Mouse (Mus musculus) heart, embryonic 16.5 days (tissue): Measurements from ENCODE around the gene Rassf9. TPM values are rescaled to one million over a fixed set of nuclear protein-coding genes. Genes with fewer than 3 reads are reported as not detected.

Source experiments
- ATAC-seq: fragments of 200-750 bp; cut with Nextera tagmentation; replicated peaks from 2 replicates; pipeline ENCODE4 v1.8.0; 2017; ENCODE audit warnings: moderate number of reproducible peaks; ENCODE audit not compliant: insufficient read depth, low FRiP score; ENCODE audit errors: extremely low read depth
- H3K27ac ChIP-seq: fragments of 300-500 bp; sonication (generic); 2 replicates; pipeline ENCODE4 v1.5.1; 2014; ENCODE audit warnings: mild to moderate bottlenecking, low read length, control low read depth, moderate library complexity
- H3K27me3 ChIP-seq: fragments of 300-500 bp; sonication (generic); 2 replicates; pipeline ENCODE4 v1.6.1; 2014; ENCODE audit warnings: low read length, mixed read lengths; ENCODE audit not compliant: control insufficient read depth, insufficient read depth
- H3K36me3 ChIP-seq: fragments of 300-500 bp; sonication (generic); 2 replicates; pipeline ENCODE4 v1.6.1; 2014; ENCODE audit not compliant: control insufficient read depth, insufficient read depth
- H3K4me1 ChIP-seq: fragments of 300-500 bp; sonication (generic); 2 replicates; pipeline ENCODE4 v1.6.1; 2014; ENCODE audit warnings: low read length, mixed read lengths; ENCODE audit not compliant: control insufficient read depth, insufficient read depth
- H3K4me2 ChIP-seq: fragments of 300-500 bp; sonication (generic); 2 replicates; pipeline ENCODE4 v1.6.1; 2014; ENCODE audit warnings: low read depth, mild to moderate bottlenecking, control low read depth, low read length
- H3K4me3 ChIP-seq: fragments of 300-500 bp; sonication (generic); 2 replicates; pipeline ENCODE4 v1.5.1; 2014; ENCODE audit warnings: mild to moderate bottlenecking, control low read depth, low read length
- H3K9ac ChIP-seq: fragments of 300-500 bp; sonication (generic); 2 replicates; pipeline ENCODE4 v1.6.1; 2014; ENCODE audit warnings: low read length, control low read depth
- H3K9me3 ChIP-seq: fragments of 300-500 bp; sonication (generic); replicated peaks from 2 replicates; pipeline ENCODE4 v1.6.1; 2016; ENCODE audit warnings: low read length; ENCODE audit not compliant: control insufficient read depth
- WGBS: fragments of 180-500 bp; shearing (Covaris S2); extraction: QIAGEN DNeasy Blood & Tissue Kit; methylation state at CpG from one replicate; pipeline ENCODE4 v1.1.7; 2014; 5-methylcytosine and 5-hydroxymethylcytosine counted together
- polyA plus RNA-seq: library from polyadenylated mRNA; unstranded; fragments of >200 nt; fragmentation: Nextera tagmentation; extraction: Ambion mirVana; gene quantifications from 2 replicates; pipeline ENCODE4 v1.2.1, GENCODE M21; 2015

Rassf9 gene
- polyA plus RNA-seq, result 2.2 and 2.3 TPM in 2 replicates

- H3K4me3 ChIP-seq, result peak within 1 kb of the TSS; percentile 35
- H3K27me3 ChIP-seq, result no peaks in the 10 kb centered on the region
- no peaks in the 10 kb centered on the region for H3K9me3 ChIP-seq
- H3K36me3 ChIP-seq, result no peaks in the 10 kb centered on the region
- peak within 1 kb of the TSS; percentile 70 for H3K27ac ChIP-seq
- no peaks in the 10 kb centered on the region for H3K4me1 ChIP-seq
- H3K4me2 ChIP-seq, result peak within 1 kb of the TSS; percentile 31
- WGBS, result 20% methylated on average over 4 of the region's 5 CpGs
- H3K9ac ChIP-seq, result no peak within 1 kb of the TSS
- ATAC-seq, result peak; percentile 70
Observed at GRCm38 (mm10) chr10:102511807-102512461, at the start of gene Rassf9. Gene Rassf9, plus strand, starts transcription at chr10:102512222.

GRCm38 (mm10) chr10:102469412-102469811 lies 42.6 kb upstream of the Rassf9 start:
- H3K4me2 ChIP-seq, result no peak overlapping the region
- no peaks in the 10 kb centered on the region for H3K4me1 ChIP-seq
- H3K27ac ChIP-seq, result no peak overlapping the region
- ATAC-seq, result no peak
- no peak overlapping the region for H3K9ac ChIP-seq
- H3K27me3 ChIP-seq, result no peaks in the 10 kb centered on the region
- WGBS, result 71% methylated on average over 2 of the region's 2 CpGs
- H3K4me3 ChIP-seq, result no peak overlapping the region
- H3K9me3 ChIP-seq, result no peaks in the 10 kb centered on the region
- H3K36me3 ChIP-seq, result no peaks in the 10 kb centered on the region

- no peaks in the 10 kb centered on the region for H3K27me3 ChIP-seq
- 10% methylated on average over 3 of the region's 3 CpGs for WGBS
- no peaks in the 10 kb centered on the region for H3K36me3 ChIP-seq
Observed at GRCm38 (mm10) chr10:102490386-102490785, 21.6 kb upstream of the Rassf9 start, which contains the start of gene Nts. Gene Nts, minus strand, starts transcription at chr10:102490486.

GRCm38 (mm10) chr10:102491792-102492191 lies 20.2 kb upstream of the Rassf9 start:
- ATAC-seq, result no peak
- H3K4me2 ChIP-seq, result no peak overlapping the region
- H3K27me3 ChIP-seq, result no peaks in the 10 kb centered on the region
- no peaks in the 10 kb centered on the region for H3K36me3 ChIP-seq
- H3K4me1 ChIP-seq, result no peaks in the 10 kb centered on the region
- no peaks in the 10 kb centered on the region for H3K9me3 ChIP-seq
- H3K27ac ChIP-seq, result no peak overlapping the region
- 11% methylated on average over 3 of the region's 3 CpGs for WGBS
- H3K9ac ChIP-seq, result no peak overlapping the region
- H3K4me3 ChIP-seq, result no peak overlapping the region

More at GRCm38 (mm10) chr10:102490386-102490785, 21.6 kb upstream of the Rassf9 start, which contains the start of gene Nts:
- Histone ChIP-seq H3K4me2 (no peak within 1 kb of the TSS), H3K9ac (no peak within 1 kb of the TSS), H3K4me1 (no peaks in the 10 kb centered on the region), H3K4me3 (no peak within 1 kb of the TSS), H3K27ac (no peak within 1 kb of the TSS), H3K9me3 (no peaks in the 10 kb centered on the region)
- no peak for ATAC-seq

GRCm38 (mm10) chr10:102498754-102499153 lies 13.3 kb upstream of the Rassf9 start:
- 24% methylated on average over 4 of the region's 4 CpGs for WGBS
- no peak overlapping the region for H3K4me2 ChIP-seq
- no peaks in the 10 kb centered on the region for H3K36me3 ChIP-seq
- no peaks in the 10 kb centered on the region for H3K4me1 ChIP-seq
- H3K4me3 ChIP-seq, result no peak overlapping the region
- H3K27ac ChIP-seq, result no peak overlapping the region
- no peak for ATAC-seq
- no peak overlapping the region for H3K9ac ChIP-seq
- no peaks in the 10 kb centered on the region for H3K27me3 ChIP-seq
- no peaks in the 10 kb centered on the region for H3K9me3 ChIP-seq

GRCm38 (mm10) chr10:102507386-102507785 lies 4.6 kb upstream of the Rassf9 start:
- Histone ChIP-seq H3K9me3 (no peaks in the 10 kb centered on the region), H3K27ac (no peak overlapping the region), H3K9ac (no peak overlapping the region), H3K4me1 (no peaks in the 10 kb centered on the region), H3K4me2 (no peak overlapping the region), H3K4me3 (no peak overlapping the region), H3K36me3 (no peaks in the 10 kb centered on the region), H3K27me3 (no peaks in the 10 kb centered on the region)
- ATAC-seq, result no peak
- WGBS, result 52% methylated on average over 4 of the region's 4 CpGs

- no peaks in the 10 kb centered on the region for H3K9me3 ChIP-seq
- no peaks in the 10 kb centered on the region for H3K27me3 ChIP-seq
- no peaks in the 10 kb centered on the region for H3K36me3 ChIP-seq
- no peak overlapping the region for H3K27ac ChIP-seq
- WGBS, result 41% methylated on average over 3 of the region's 3 CpGs
- no peak overlapping the region; the same call in 1 of the 2 replicates for H3K4me2 ChIP-seq
- H3K9ac ChIP-seq, result no peak overlapping the region
- no peaks in the 10 kb centered on the region for H3K4me1 ChIP-seq
- no peak for ATAC-seq
- H3K4me3 ChIP-seq, result no peak overlapping the region
Observed at GRCm38 (mm10) chr10:102511461-102511806, 588 bp upstream of the Rassf9 start.

GRCm38 (mm10) chr10:102514159-102514558 lies 2.1 kb downstream of the Rassf9 start:
- no peaks in the 10 kb centered on the region for H3K36me3 ChIP-seq
- no peak overlapping the region for H3K4me2 ChIP-seq
- H3K27me3 ChIP-seq, result no peaks in the 10 kb centered on the region
- no peaks in the 10 kb centered on the region for H3K4me1 ChIP-seq
- no peak for ATAC-seq
- H3K9ac ChIP-seq, result no peak overlapping the region
- no peak overlapping the region for H3K27ac ChIP-seq
- 6% methylated on average over 1 of the region's 1 CpGs for WGBS
- no peaks in the 10 kb centered on the region for H3K9me3 ChIP-seq
- no peak overlapping the region for H3K4me3 ChIP-seq

GRCm38 (mm10) chr10:102527901-102528300 lies 15.9 kb downstream of the Rassf9 start:
- no peak for ATAC-seq

More at GRCm38 (mm10) chr10:102527901-102528300, 15.9 kb downstream of the Rassf9 start:
- Histone ChIP-seq H3K4me1 (no peaks in the 10 kb centered on the region), H3K27ac (no peak overlapping the region), H3K9ac (no peak overlapping the region), H3K36me3 (no peaks in the 10 kb centered on the region), H3K9me3 (no peaks in the 10 kb centered on the region), H3K27me3 (no peaks in the 10 kb centered on the region), H3K4me2 (no peak overlapping the region), H3K4me3 (no peak overlapping the region)
- WGBS, result 53% methylated on average over 3 of the region's 3 CpGs
